Mouse (Mus musculus) neural tube, embryonic 12.5 days (tissue): Measurements from ENCODE around the gene Llgl2. TPM values are rescaled to one million over a fixed set of nuclear protein-coding genes. Genes with fewer than 3 reads are reported as not detected.

Source experiments
- ATAC-seq: fragments of 200-750 bp; cut with Nextera tagmentation; 2 replicates; pipeline ENCODE4 v1.8.0; 2017; ENCODE audit warnings: low read depth, mild to moderate bottlenecking, moderate TSS enrichment, moderate library complexity; ENCODE audit not compliant: low FRiP score
- H3K27ac ChIP-seq: fragments of 300-500 bp; sonication (generic); 2 replicates; pipeline ENCODE4 v1.5.1; 2016
- H3K27me3 ChIP-seq: fragments of 300-500 bp; sonication (generic); replicated peaks from 2 replicates; pipeline ENCODE4 v1.6.1; 2016; ENCODE audit warnings: mild to moderate bottlenecking
- H3K36me3 ChIP-seq: fragments of 300-500 bp; sonication (generic); 2 replicates; pipeline ENCODE4 v1.6.1; 2016; ENCODE audit warnings: mild to moderate bottlenecking
- H3K4me1 ChIP-seq: fragments of 300-500 bp; sonication (generic); 2 replicates; pipeline ENCODE4 v1.6.1; 2016
- H3K4me2 ChIP-seq: fragments of 300-500 bp; sonication (generic); replicated peaks from 2 replicates; pipeline ENCODE4 v1.6.1; 2016; ENCODE audit warnings: mild to moderate bottlenecking
- H3K4me3 ChIP-seq: fragments of 300-500 bp; sonication (generic); 2 replicates; pipeline ENCODE4 v1.5.1; 2016
- H3K9ac ChIP-seq: fragments of 300-500 bp; sonication (generic); 2 replicates; pipeline ENCODE4 v1.6.1; 2016; ENCODE audit warnings: mild to moderate bottlenecking
- H3K9me3 ChIP-seq: fragments of 300-500 bp; sonication (generic); 2 replicates; pipeline ENCODE4 v1.6.1; 2016; ENCODE audit warnings: mild to moderate bottlenecking
- WGBS: fragments of 180-500 bp; shearing (Covaris S2); methylation state at CpG from one replicate; pipeline ENCODE4 v1.1.7; 2016; 5-methylcytosine and 5-hydroxymethylcytosine counted together
- microRNA-seq: library from miRNA; unstranded; fragments of <30 nt; microRNA quantifications from one replicate; pipeline ENCODE4, GENCODE M21; 2017
- polyA plus RNA-seq: library from polyadenylated mRNA; unstranded; fragments of >200 nt; fragmentation: Nextera tagmentation; extraction: Ambion mirVana; gene quantifications from 2 replicates; pipeline ENCODE4 v1.2.1, GENCODE M21; 2016

The Llgl2 gene
- polyA plus RNA-seq, 1 experiment from 2014 or later = 5.7 TPM

- Histone ChIP-seq H3K27me3 (no peaks in the 10 kb centered on the region), H3K4me3 (no peak overlapping the region), H3K36me3 (peaks cover 5% of the 10 kb centered on the region), H3K9ac (no peak overlapping the region), H3K4me2 (no peak overlapping the region), H3K4me1 (peaks cover 18% of the 10 kb centered on the region), H3K27ac (no peak overlapping the region), H3K9me3 (no peaks in the 10 kb centered on the region)
- 81% methylated on average over 11 of the region's 11 CpGs for WGBS
- no peak for ATAC-seq
Measured at GRCm38 (mm10) chr11:115903384-115904230, 79.8 kb downstream of the Llgl2 start.

- ATAC-seq = no peak
- no peak overlapping the region for H3K9ac ChIP-seq
- WGBS = 85% methylated on average over 8 of the region's 8 CpGs
- H3K36me3 ChIP-seq = peaks cover 8% of the 10 kb centered on the region
- H3K4me2 ChIP-seq = no peak overlapping the region
- H3K4me3 ChIP-seq = no peak overlapping the region
- no peaks in the 10 kb centered on the region for H3K27me3 ChIP-seq
- peaks cover 18% of the 10 kb centered on the region for H3K4me1 ChIP-seq
- H3K9me3 ChIP-seq = no peaks in the 10 kb centered on the region
- no peak overlapping the region for H3K27ac ChIP-seq
Measured at GRCm38 (mm10) chr11:115904231-115904955, 80.5 kb downstream of the Llgl2 start.

Small RNAs within 50 kb of the gene (microRNA-seq; reads per million reads assigned to microRNA genes)
- gene Mir5621 = not detected

Other genes with a start within 250 kb of the Llgl2 start
- 85.2 and 90.2 TPM in 2 replicates for gene Mrps7, start 220.1 kb upstream of the Llgl2 start, polyA plus RNA-seq
- 33.7 and 38.5 TPM in 2 replicates for gene Gga3, start 220.0 kb upstream of the Llgl2 start, polyA plus RNA-seq
- 11.6 and 12.5 TPM in 2 replicates for gene Mif4gd, start 211.1 kb upstream of the Llgl2 start, polyA plus RNA-seq
- gene Slc25a19, start 195.8 kb upstream of the Llgl2 start, polyA plus RNA-seq = 27.5 and 28.2 TPM in 2 replicates
- 173 and 186 TPM in 2 replicates for gene Grb2, start 115.5 kb upstream of the Llgl2 start, polyA plus RNA-seq
- gene Tmem94, start 58.6 kb upstream of the Llgl2 start, polyA plus RNA-seq = 32.6 and 34.7 TPM in 2 replicates
- gene Caskin2, start 10.4 kb upstream of the Llgl2 start, polyA plus RNA-seq = 14.4 and 16.7 TPM in 2 replicates
- 26.4 and 30.7 TPM in 2 replicates for gene Tsen54, start 9.3 kb upstream of the Llgl2 start, polyA plus RNA-seq
- gene Myo15b, start 34.4 kb downstream of the Llgl2 start, polyA plus RNA-seq = 0.11 and 0.19 TPM in 2 replicates
- gene Smim5, start 75.9 kb downstream of the Llgl2 start, polyA plus RNA-seq = 1.8 and 2.7 TPM in 2 replicates
- gene Smim6, start 88.0 kb downstream of the Llgl2 start, polyA plus RNA-seq = 0.83 and 1.0 TPM in 2 replicates
- gene Sap30bp, start 109.2 kb downstream of the Llgl2 start, polyA plus RNA-seq = 53.7 and 54.8 TPM in 2 replicates
- 24.2 and 30.2 TPM in 2 replicates for gene Recql5, start 109.4 kb downstream of the Llgl2 start, polyA plus RNA-seq
- 0.99 and 1.4 TPM in 2 replicates for gene Itgb4, start 150.7 kb downstream of the Llgl2 start, polyA plus RNA-seq
- 100 and 109 TPM in 2 replicates for gene Galk1, start 188.7 kb downstream of the Llgl2 start, polyA plus RNA-seq
- gene H3f3b, start 203.9 kb downstream of the Llgl2 start, polyA plus RNA-seq = 2,060 and 2,115 TPM in 2 replicates
- 47.9 and 48.6 TPM in 2 replicates for gene Unk, start 206.3 kb downstream of the Llgl2 start, polyA plus RNA-seq